Mouse (Mus musculus) heart, adult 9 months (tissue): ENCODE data around the gene Ajuba.
"Not testable (repeated sequence)": the region's sequence is repeated elsewhere in the genome, so short reads cannot be mapped to it uniquely, and the experiment has no call there.

Experiments
- DNase-seq, 2 experiments: peaks; one replicate each; pipeline ENCODE4 v3.0.0; 2022; ENCODE audit warnings: low spot score in 2 of 2

The Ajuba gene

DNA sequence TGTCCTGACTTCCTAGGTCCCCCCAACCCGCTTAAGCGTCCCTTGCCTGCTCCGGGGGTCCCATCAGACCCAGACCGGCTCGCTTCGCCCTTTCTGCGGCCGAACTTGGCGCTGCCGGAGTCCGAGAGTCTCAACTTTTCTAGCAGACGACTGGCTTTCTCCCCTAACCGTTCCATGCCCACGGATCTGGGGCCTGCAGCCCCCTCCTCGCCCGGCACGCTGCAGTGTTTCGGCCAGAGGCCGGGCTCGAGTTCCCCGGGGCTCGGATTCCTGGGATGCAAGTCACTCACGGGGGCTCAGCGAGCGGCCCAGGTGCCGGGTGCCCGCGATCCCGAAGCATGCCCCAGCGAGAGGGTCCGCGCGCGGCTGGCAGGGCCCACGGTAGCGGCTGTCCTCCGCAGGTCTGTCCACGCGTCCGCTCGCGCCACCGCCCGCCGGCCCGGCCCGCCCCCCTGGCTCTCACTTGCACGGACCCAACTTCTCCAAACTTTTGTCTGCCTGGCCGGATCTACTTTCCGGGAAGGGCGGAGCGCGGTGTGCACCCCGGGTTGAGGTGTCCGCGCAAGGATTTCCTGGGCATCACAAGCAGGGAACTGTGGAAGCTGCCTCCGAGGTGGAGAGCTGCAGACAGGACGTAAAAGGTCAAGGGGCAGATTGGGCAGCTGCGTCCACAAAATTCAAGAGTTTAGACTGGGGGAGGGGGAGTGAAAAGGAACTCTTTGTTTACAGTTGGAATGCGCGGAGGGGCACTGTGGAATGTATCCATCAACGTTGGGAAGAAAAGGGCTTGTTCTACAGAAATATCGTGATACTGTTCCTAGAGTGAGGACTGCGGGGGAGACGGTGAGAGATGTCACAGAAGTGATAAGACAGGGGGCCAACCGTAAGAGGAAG, at the start of gene Ajuba:
Ajuba (minus strand) TSS at position 470 of the 894 bp plus-strand sequence.
- peak; percentile 93 to 94 for DNase-seq

DNA sequence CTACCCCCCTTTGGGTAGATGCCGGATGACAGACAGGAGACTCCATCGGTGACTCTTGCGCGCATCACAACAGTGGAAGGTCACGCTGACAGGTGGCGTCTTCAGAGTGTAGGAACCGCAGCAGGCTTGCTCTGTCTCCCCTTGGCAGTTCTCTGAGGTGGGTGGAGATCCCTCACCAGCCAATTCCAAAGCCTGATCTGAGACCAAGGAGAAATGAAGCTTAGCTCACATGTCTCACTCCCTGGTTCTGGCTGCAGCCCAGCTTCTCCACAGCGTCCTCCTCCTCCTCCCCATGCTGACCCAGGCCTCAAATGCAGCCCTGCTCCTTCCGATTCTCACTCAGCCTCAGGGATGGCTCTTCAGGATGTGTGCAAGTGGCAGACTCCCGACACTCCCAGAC, 47.6 kb upstream of the Ajuba start:
- DNase-seq = no peak

DNA sequence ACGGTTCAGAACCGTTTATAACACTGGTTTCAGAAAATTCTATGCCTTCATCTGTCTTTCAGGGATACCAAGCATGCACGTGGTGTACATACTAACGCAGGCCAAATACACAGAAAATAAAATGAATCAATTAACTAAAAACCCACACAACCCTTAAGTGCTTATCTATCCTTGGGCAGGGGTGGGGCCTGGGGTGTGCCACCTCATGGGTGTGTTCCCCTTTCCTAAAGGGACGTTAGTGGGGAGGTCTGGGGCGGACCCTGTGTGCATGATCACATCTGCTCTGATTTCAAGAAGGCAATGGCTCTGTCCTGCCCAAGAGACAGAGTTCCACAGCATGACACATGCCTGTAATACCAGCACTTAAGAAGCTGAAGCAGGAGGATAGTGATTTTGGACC, 46.0 kb upstream of the Ajuba start:
- no peak for DNase-seq

DNA sequence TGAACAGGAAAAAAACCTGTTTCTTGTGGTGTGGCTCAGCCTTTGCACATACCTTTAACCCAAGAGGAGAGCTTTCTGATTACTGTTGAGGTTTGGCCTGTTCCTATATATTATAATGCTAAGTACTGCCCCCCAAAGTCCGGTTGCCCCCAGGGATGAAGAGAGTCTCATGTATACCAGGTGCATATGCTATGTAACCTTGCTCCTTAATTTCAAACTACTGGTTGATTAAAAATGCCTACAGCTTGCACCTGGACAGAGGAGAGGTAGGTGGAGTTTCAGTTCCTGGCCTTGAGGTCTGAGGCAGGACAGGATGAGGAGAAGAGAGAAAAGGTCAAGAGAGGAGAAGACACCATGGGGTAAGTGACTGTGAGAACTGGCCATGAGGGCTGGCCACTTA, 43.8 kb upstream of the Ajuba start, which contains the start of gene Psmb11:
Psmb11 (plus strand) TSS at position 301 of the 400 bp plus-strand sequence.
- DNase-seq = no peak

DNA sequence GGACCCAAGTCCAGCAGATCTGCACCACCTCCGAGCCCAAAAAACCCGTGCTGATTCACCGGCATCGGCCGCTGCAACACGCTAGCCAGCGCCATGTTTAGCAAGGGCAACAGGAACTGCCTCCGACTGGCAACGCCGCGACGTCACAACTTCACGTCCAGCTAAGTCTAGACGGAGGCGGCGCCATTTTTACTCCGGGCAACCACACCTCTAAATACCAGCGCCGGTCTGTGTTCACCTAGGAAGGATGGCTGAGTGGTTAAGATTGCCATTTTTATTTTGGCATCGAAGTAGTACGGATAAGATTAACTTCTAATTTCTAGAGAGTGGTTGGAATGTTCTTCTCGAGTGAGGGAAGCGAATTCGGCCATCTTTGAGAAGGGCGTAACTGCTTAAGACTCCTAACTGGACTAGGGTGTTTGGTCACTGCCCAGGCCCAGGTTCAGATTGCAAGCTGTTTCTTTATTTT, 40.6 kb upstream of the Ajuba start, which contains the start of gene Psmb5:
Psmb5 (minus strand) TSS at position 126 of the 469 bp plus-strand sequence.
- DNase-seq = peak; percentile 82 to 91

DNA sequence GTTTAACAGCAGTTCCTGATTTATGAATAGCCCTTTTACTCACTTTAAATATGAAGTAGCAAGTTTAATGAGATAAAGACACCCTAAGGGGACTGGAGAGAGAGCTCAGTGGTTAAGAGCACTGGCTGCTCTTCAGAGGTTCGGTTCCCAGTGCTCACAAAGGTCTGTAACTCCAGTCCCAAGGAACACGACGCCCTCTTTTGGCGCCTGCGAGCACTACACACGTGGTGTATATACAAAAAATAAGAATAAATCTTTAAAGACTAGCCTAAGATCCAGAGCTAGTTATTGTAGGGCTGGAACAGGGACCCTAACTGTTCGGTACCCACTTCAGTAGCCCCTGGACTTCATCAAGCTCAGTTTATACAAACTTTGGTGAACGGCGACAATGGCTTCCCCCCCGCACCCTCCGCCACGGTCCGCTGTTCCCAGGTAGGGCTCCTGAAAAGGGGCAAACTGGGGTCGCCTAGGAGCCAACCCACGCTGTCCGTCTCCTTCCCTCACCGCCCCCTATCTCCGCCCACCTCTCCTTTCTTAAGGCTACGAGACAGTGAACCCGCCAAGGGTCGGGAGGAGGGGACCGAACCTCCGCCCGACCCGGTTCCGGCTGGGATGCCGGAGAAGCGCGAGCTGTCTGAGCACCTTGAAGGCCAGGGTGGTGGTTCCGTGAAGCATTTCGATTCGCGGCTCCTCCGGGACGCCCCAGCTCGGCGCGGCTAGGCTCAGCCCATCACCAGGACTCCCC, 40.0 kb upstream of the Ajuba start:
- no peak for DNase-seq

DNA sequence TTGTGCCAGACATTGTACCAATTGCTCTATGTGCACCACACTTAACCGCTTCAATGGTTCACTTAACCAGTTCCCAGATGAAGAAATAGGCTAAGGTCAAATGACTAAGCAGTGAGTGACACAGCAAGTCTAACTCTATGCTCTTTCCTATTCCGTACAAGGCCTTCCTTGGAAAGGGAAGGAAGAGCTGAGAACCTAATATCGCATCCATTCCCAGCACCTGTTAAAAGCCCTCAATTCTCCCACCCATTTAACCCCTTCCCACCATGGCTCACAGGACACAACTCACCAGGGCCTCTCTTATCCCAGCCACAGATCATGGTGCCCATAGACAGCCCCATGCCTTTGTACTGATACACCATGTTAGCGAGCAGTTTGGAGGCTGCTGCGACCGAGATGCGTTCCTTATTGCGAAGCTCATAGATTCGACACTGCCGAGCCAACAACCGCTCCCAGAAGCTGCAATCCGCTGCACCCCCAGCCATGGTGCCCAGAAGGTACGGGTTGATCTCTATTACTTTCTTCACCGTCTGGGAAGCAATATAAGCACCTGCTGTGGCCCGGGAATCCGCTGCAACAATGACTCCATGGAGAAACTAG, 39.0 kb upstream of the Ajuba start:
- no peak for DNase-seq

DNA sequence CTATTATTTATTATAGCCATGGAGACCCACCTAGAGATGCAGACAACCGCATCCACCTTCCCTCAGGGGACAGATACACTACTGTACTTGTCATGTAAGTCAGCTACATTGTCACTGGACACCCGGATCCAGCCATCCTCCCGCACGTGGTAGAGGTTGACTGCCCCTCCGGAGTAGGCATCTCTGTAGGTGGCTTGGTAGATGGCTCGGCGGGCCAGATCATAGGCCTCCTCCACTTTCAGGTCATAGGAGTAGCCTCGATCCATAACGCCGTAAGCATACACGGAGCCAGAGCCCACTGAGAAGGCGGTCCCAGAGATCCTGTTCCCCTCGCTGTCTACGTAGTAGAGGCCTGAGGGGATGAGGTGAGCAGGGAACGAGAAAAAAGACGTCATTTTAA, 36.8 kb upstream of the Ajuba start:
- DNase-seq = not testable (repeated sequence)

DNA sequence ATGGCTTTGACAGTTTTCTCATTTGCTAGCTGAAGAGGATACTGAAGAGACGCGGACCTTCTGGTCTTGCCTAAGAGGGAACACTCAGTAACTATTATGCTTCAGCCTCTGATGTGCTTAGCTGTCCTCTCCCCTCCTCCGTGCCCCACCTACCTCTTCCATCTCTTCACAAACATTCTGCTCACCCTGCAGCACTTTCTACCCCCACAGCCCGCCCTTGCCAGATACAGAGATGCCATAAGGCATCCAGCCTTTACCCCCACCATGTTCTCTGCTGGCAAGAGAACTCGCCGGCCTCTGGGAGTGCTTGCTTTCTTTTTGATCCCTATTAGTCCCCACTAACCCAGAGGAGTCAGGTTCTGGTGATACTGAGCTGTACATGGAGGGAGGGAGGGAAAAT, 33.3 kb upstream of the Ajuba start:
- DNase-seq = no peak

DNA sequence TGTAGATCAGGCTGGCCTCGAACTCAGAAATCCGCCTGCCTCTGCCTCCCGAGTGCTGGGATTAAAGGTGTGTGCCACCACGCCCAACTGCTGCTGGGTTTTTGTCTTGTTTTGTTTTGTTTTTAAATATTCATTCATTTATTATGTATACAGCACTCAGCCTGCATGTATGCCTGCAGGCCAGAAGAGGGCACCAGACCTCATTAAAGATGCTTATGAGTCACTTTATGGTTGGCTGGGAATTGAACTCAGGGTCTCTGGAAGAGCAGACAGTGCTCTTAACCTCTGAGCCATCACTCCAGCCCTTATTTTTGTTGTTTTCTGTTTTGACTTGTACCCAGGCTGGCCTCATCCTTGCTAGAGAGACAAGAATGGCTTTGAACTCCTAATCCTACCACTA, 32.6 kb upstream of the Ajuba start:
- DNase-seq = no peak

DNA sequence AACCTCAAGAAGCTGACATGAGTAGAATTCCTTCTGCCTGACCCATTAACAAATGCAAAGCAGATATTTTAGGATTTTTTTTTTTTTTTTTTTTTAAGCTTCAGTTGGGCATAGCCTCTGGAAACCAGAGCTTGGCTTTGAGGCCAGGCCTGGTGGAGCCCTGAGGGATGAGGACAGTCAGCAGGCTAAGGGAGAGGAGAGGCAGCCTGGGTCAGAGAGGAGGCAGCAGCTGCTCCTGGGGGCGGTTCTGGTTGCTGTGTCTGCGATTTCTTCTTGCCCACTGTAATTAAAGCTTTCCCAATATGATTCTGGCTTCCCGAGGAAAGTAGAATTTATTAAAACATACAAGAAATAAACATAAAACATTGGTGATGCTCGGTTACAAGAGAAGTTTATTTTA, 31.9 kb upstream of the Ajuba start:
- no peak for DNase-seq

DNA sequence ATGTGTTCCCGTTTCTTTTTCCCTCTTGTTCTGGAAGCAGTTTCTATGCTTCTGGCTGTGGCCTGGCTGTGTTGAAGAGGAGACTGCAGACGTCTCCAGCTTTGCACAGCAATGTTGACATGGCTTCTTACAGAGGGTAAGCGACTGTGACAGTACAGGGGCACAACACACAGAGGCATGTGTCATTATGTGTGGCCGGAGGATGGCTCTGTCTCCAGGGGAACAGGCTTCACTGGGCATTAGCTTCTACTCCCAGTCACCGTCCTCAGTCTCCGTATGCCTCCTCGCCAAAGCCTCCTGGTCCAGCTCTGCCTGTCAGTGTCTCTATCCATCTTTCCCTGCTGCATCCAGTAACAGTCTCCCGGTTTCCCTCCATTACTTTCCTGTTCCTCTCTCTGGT, 29.9 kb upstream of the Ajuba start:
- DNase-seq = no peak

DNA sequence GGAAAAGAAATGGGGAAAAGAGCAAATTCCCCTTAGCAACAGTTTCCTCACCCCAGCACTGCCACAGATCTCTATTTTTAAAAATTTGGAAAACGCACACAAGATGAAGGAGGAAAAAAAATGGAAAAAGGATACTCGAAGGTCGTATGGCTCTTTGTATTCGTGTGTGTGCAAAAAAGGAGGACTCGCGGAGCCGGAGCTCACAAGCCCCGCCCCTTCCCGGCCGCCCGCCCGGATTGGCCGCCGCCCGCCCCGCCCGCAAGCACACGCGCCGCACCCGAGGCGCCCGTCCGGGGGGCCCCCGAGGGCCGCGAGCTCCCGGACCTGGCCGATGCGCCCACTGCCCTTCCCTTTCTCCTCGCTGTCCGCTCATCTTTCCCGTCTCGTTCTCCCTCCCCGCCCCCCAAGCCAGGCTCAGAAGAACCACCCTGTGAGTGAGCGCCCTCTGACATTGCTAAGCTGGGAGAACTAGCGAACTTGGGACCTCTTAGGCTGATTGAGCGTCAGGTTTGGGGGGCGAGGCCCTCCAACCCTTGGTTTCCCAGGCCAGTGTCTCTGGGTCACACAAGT, 28.5 kb upstream of the Ajuba start, which contains the start of gene 4931414P19Rik:
4931414P19Rik (minus strand) TSS at position 242 of the 570 bp plus-strand sequence.
- peak; percentile 55 to 72 for DNase-seq

DNA sequence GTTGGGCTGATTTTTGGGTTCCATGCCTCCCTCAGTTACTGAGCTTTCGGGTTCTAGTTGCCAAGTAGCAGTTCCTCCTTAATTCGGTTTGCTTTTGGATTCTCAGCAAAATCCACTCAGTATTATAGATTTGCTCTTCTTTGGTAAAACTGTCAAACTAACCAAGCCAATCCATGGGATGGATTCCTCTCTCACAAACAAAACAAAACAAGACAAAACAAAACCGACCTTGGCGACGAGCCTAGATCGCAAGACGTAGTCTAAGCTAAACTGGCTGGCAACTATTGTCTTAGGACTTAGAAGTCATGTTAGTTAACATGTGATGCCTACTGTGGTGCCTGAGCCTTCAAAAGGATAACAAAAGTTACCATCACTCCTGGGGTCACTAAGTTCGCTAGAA, 26.3 kb upstream of the Ajuba start:
- DNase-seq = no peak

DNA sequence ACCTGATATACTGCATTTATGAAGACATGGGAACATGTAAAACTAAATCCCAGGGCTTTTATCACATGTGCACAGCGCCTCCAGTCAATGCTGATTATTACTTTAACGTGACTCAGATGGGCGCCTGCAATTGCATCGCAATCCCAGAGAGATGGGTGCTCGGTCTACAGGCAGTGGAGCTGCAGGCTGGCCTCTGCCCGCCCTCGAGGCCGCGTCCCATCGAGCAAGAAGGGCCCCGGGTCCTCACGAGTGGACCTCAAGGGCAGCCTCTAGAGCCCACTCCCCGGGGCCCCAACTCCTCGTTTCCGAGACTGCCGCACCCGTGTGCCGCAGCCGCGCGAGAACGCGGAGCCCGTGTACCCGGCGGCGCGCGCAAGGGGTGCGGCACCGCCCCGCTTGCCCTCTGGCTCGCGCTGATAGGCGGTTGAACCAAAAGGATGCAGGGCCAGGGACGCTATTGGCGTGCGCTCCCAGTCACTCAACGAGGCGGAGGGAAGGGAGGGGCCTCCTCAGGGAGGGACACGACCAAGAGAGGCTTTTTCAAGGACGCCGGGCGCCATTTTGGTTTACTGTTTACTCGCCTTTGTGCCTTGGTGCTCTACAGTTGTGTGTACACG, 25.8 kb upstream of the Ajuba start:
- DNase-seq = peak; percentile 97 to 98

DNA sequence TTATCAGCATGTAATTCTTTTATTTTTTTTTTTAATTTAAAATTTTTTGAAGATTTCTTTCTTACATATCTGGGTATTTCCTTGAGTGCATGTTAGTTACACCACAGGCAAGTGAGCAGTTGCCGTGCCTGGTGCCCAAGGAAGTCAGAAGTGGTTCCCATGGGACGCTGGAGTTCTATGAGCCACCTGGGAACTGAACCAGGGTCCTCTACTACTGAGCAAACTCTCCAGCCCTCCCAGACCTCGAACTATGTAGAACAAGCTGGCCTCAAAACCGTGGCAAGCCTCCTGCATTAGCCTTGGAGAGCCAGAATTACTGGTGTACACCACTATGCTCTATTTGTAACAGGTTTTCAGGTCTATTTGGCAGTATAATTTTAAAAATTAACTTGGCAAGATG, 25.3 kb upstream of the Ajuba start:
- no peak for DNase-seq

DNA sequence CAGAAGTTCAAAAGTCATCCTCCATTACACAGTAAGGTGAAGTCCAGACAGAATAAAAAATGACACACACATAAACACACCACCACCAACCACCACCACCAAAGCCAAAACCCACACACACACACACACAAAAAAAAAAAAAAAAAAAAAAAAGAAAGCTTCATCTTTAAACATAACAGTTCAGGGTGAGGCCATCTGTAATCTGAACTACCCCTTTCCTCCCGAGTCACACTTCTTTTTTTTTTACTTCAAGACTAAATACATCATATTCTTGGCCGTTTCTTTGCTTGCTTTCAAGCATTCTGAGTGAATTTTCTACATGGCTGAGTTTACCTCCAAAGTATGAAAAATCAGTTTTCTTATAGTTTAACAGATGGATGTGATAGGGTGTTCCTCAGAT, 24.2 kb upstream of the Ajuba start:
- no peak for DNase-seq

DNA sequence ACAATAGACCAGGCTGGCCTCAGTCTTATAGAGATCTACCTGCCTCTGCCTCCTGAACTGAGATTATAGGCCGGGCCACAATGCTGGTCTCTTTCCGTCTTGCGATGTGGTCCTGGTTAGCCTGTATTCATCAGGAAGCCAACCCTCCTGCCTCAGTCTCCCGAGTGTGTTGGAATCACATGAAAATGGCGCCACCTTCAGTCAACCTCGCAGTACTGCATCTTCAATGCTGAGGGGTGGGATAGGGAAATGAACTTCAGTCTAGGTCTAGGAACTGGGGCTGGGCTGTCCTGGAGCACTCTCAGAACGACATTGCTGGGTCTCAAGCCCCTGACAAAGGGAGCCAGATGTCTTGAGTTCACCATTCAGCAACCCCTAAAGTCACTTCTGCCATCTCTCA, 19.7 kb upstream of the Ajuba start:
- no peak for DNase-seq

DNA sequence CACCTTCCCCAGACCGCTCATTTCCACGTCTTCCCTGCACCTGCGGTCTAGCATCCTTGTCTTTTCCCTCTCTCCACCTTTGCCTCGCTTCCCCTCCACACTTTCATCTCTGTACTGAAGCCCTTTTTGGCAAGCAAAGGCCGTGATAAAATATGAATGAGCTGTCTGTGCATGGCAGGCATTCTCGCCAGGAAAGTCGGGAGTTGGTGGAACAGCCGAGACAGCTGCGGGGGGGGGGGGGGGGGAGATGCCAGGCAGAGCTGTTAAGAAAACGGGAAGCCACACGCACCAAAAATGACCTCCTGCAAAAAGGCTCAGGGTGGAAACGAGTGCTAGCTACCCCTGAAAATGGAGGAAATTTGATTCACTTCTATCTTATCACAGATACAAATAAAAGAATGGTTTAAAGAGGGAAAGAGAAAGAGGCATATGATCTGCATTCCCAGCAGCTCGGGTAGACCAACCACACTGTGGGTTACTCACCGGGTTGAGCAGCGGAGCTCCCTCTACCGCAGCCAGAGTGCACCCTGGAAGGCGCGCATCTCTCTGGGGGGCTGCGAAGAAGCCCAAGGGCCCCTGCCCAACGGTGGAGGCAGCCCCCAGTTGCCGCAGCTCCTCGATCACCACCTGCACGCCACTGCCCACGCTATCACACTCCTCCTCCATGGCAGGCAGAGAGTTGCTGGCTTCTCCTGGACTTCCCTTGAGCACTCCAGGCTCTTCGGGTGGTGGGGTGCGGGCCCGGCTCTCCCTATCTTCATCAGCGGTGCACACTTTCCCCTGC, 17.5 kb upstream of the Ajuba start:
- no peak for DNase-seq

DNA sequence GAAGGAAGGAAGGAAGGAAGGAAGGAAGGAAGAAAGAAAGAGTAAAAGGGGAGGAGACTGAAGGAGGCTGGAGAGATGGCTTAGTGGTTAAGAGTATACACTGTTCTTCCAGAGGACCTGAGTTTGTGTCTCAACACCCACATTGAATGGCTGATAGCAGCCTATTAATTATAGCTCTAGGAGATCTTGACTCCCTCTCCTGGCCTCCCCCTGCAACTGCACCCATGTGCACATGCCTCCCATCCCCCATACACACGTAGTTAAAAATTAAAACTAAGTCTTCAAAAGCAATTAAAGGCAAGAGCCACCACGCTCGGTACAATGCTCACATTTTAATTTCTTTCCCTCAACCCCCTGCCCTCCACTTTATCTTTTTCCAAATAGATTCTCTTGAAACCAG, 16.7 kb upstream of the Ajuba start:
- DNase-seq = no peak
